Mouse (Mus musculus) hindbrain, embryonic 11.5 days (tissue): Measurements from ENCODE around the gene Mms19. TPM values are rescaled to one million over a fixed set of nuclear protein-coding genes. Genes with fewer than 3 reads are reported as not detected.

Experiments used
- ATAC-seq: fragments of 200-750 bp; cut with Nextera tagmentation; 2 replicates; pipeline ENCODE4 v1.8.0; 2017; ENCODE audit warnings: mild to moderate bottlenecking, moderate TSS enrichment, moderate library complexity; ENCODE audit not compliant: low FRiP score
- DNase-seq: peaks from one replicate; pipeline ENCODE4 v3.0.0-alpha.2; 2015; ENCODE audit warnings: low spot score
- H3K27ac ChIP-seq: fragments of 300-500 bp; sonication (generic); 2 replicates; pipeline ENCODE4 v1.5.1; 2014; ENCODE audit warnings: mild to moderate bottlenecking, low read depth, low read length
- H3K27me3 ChIP-seq: fragments of 300-500 bp; sonication (generic); 2 replicates; pipeline ENCODE4 v1.6.1; 2014; ENCODE audit warnings: mild to moderate bottlenecking, low read length, moderate library complexity, mixed read lengths; ENCODE audit not compliant: control insufficient read depth, insufficient read depth
- H3K36me3 ChIP-seq: fragments of 300-500 bp; sonication (generic); 2 replicates; pipeline ENCODE4 v1.6.1; 2014; ENCODE audit warnings: mild to moderate bottlenecking, low read length, moderate library complexity, mixed read lengths; ENCODE audit not compliant: control insufficient read depth, insufficient read depth
- H3K4me1 ChIP-seq: fragments of 300-500 bp; sonication (generic); replicated peaks from 2 replicates; pipeline ENCODE4 v1.6.1; 2014; ENCODE audit warnings: low read length, mixed read lengths; ENCODE audit not compliant: control insufficient read depth, insufficient read depth
- H3K4me2 ChIP-seq: fragments of 300-500 bp; sonication (generic); replicated peaks from 2 replicates; pipeline ENCODE4 v1.6.1; 2014; ENCODE audit warnings: mild to moderate bottlenecking, low read depth, low read length
- H3K4me3 ChIP-seq: fragments of 300-500 bp; sonication (generic); 2 replicates; pipeline ENCODE4 v1.5.1; 2014; ENCODE audit warnings: low read depth, low read length
- H3K9ac ChIP-seq: fragments of 300-500 bp; sonication (generic); 2 replicates; pipeline ENCODE4 v1.6.1; 2014; ENCODE audit warnings: low read depth, low read length
- H3K9me3 ChIP-seq: fragments of 300-500 bp; sonication (generic); 2 replicates; pipeline ENCODE4 v1.6.1; 2016; ENCODE audit warnings: low read length; ENCODE audit not compliant: control insufficient read depth
- WGBS: fragments of 180-500 bp; shearing (Covaris S2); extraction: QIAGEN DNeasy Blood & Tissue Kit; methylation state at CpG from one replicate; pipeline ENCODE4 v1.1.7; 2014; 5-methylcytosine and 5-hydroxymethylcytosine counted together
- polyA plus RNA-seq: library from polyadenylated mRNA; unstranded; fragments of >200 nt; fragmentation: Nextera tagmentation; extraction: Ambion mirVana; gene quantifications from 2 replicates; pipeline ENCODE4 v1.2.1, GENCODE M21; 2014

Mms19 gene
- polyA plus RNA-seq, 1 experiment from 2014 or later: 32.6 TPM

DNA sequence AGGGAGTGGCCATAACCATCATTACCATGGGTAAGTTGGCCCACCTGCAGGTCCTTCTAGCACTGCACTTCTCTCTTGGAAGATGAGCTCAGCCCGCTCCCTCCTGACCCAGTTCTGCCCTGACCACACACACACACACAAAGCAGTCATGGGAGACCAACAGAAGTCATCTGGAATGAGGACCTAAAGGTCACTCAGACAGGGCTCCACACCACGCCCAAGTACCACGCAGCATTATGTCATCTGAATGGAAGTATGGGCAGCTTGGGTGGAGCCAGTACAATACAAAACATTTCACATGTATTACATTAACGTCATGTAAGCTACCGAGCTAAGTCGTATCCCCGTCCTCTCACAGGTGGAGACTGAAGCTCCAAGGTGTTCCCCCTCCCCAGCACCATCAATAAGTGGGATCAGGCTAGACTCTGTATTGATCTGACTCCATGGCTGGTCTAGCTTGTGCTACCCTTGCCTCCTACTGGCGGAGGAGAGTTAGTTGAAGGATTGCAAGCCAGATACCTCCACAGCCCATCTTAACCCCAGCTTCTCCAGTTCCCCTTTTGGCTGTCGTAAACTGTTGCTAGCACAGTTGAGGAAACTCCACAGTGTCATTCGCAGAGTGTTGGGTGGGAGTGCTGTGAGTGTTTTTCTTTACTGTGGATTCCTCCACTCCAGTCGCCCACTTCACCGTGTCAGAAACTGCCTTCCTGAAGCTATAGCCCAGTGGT lies 20.5 kb upstream of the Mms19 start:
- ATAC-seq: no peak
- H3K9ac ChIP-seq: no peak overlapping the region
- no peaks in the 10 kb centered on the region for H3K36me3 ChIP-seq
- H3K27me3 ChIP-seq: no peaks in the 10 kb centered on the region
- DNase-seq: no peak
- no peak overlapping the region for H3K4me2 ChIP-seq
- H3K4me1 ChIP-seq: no peaks in the 10 kb centered on the region
- H3K4me3 ChIP-seq: no peak overlapping the region
- WGBS: 91% methylated on average over 12 of the region's 12 CpGs
- H3K27ac ChIP-seq: no peak overlapping the region
- no peaks in the 10 kb centered on the region for H3K9me3 ChIP-seq

DNA sequence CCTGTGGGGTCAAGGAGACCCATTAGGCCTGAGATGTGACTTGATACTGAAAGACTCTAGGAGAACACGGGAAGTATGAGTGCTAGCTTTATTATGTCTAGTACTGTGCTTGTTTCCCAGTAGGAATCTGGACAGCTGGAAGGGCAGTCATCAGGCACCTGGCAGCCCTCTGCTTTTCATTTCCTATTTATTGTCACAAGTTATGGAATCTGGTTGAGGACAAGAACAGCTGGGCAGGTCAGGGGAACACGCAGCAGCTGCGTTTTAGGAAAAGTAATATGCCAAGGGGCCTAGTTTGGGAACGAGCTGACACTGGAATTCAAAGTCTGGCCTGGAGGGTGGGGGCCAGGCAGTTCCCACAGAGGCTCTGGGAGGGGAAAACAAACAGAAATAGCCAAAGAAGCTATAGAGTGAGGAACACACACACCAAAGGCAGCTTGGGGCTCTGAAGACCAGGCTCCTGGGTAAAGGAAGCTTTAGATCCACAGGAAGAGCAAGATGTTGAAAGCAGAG lies 19.5 kb upstream of the Mms19 start:
- no peaks in the 10 kb centered on the region for H3K9me3 ChIP-seq
- no peaks in the 10 kb centered on the region for H3K36me3 ChIP-seq
- ATAC-seq (no peak), DNase-seq (no peak)
- H3K4me3 ChIP-seq: no peak overlapping the region
- no peaks in the 10 kb centered on the region for H3K4me1 ChIP-seq
- H3K27ac ChIP-seq: no peak overlapping the region; the same call in 1 of the 2 replicates
- H3K4me2 ChIP-seq: no peak overlapping the region
- no peaks in the 10 kb centered on the region for H3K27me3 ChIP-seq
- H3K9ac ChIP-seq: no peak overlapping the region
- 59% methylated on average over 4 of the region's 4 CpGs for WGBS

DNA sequence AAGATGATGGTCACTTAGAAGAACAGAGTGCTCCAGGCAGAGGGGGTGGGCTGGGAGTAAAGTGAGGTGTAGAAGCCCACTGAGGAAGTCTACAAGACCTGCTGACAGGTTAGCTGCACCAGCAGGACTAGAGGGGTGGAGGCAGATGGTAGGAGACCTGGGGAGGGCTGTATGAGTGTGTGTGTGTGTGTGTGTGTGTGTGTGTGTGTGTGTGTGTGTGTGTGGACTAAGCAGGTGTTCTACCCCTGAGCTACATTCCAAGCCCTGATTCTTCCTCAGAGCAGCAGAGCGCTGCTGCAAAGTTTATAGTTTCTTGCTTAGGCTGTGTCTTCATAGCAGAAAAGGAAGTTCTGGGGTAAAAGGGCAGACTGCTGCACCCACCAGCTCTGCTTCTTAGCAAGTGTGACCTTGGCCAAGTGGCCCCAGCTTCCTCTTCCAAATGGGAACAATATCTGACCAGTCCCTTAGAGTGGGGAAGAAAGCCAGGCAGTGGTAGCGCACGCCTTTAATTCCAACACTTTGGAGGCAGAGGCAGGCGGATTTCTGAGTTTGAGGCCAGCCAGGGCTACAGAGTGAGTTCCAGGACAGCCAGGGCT lies 18.8 kb upstream of the Mms19 start:
- Histone ChIP-seq H3K27ac (no peak overlapping the region), H3K4me1 (no peaks in the 10 kb centered on the region), H3K36me3 (no peaks in the 10 kb centered on the region), H3K4me2 (no peak overlapping the region), H3K27me3 (no peaks in the 10 kb centered on the region), H3K9ac (no peak overlapping the region), H3K9me3 (no peaks in the 10 kb centered on the region), H3K4me3 (no peak overlapping the region)
- ATAC-seq (no peak), DNase-seq (no peak)
- 88% methylated on average over 4 of the region's 4 CpGs for WGBS

DNA sequence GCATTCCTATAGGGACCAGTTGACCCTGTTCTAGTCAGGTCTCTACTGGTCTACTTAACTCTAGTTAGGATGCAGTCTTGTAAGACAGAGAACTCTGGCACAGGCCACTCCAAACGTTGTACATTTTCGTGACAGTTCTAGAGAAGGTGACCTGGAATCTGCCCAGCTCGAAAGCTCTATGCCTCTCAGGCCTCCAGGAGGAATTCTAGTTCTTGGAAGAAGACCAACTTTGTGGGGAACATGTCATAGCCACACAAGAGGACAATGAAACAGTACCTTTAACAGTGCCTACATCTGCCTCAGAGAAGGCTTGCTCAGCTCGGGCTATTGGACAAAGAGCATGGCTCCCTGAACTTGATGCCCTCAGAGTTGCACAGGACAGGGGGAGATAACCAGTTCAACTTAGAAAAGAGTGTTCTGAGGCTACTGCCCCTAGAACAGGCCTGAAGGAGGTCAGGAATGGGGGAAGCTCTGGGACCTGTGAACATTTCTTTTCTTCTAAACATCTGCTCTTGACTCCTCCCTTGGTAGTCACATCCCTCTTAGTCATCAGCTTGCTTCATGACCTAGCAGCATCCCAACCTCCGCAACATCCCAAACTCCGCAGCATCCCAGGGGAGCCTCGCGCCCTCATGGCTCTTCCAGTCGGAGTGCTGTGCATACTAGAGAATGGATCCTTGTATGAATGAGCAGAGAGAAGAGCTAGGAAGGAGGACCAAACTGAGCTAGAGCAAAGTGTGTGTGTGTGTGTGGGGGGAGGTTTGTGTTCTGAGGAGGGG lies 18.0 kb upstream of the Mms19 start:
- no peak overlapping the region for H3K4me2 ChIP-seq
- no peaks in the 10 kb centered on the region for H3K36me3 ChIP-seq
- WGBS: 91% methylated on average over 9 of the region's 9 CpGs
- DNase-seq: no peak
- no peak overlapping the region for H3K4me3 ChIP-seq
- no peak overlapping the region for H3K9ac ChIP-seq
- no peaks in the 10 kb centered on the region for H3K4me1 ChIP-seq
- H3K27me3 ChIP-seq: no peaks in the 10 kb centered on the region
- H3K27ac ChIP-seq: no peak overlapping the region
- H3K9me3 ChIP-seq: no peaks in the 10 kb centered on the region
- no peak for ATAC-seq

DNA sequence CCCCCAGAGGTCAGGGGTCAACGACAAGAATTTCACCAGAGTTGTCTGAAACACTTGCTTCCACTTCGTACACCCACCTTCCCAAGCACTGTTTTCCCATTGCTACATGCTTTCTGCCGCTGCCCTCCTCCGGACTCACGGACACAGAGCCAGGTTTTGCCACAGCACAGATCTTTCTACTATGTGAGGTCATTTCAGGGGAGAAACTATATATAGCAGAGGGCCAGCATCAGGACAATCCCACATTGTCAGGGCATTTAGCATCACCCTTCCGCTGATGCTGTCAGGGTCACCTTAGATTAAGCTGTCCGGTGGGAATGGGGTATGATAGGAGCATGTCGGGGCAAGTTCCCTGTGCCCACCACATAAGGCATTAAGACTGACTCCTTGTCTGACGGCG lies 16.1 kb upstream of the Mms19 start:
- no peaks in the 10 kb centered on the region for H3K27me3 ChIP-seq
- H3K4me2 ChIP-seq: no peak overlapping the region
- DNase-seq: no peak
- no peaks in the 10 kb centered on the region for H3K4me1 ChIP-seq
- no peak overlapping the region for H3K4me3 ChIP-seq
- H3K36me3 ChIP-seq: no peaks in the 10 kb centered on the region
- 89% methylated on average over 10 of the region's 10 CpGs for WGBS
- no peaks in the 10 kb centered on the region for H3K9me3 ChIP-seq
- no peak for ATAC-seq
- no peak overlapping the region for H3K27ac ChIP-seq
- H3K9ac ChIP-seq: no peak overlapping the region

DNA sequence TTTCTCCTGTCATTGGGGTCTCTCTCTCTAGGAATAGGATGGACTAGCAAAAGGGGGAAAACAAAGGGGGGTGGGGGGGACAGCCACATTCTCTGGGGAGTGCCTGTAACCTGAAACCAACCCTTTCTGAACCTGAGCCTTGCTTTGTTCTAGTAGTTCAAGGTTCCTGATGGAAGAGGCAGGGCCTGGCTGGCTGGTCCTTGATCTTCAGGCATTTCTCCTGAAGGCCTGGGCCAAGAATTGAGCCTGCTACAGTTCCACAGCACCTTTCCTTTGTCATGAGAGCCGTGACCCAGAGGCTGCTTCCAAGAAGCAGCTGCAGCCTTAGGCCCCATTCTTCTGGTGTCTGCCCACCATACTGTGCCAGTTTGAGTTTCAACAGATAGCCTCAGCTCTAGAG lies 14.5 kb upstream of the Mms19 start:
- Histone ChIP-seq H3K4me3 (no peak overlapping the region), H3K9ac (no peak overlapping the region), H3K27ac (no peak overlapping the region), H3K4me1 (no peaks in the 10 kb centered on the region), H3K4me2 (no peak overlapping the region), H3K36me3 (no peaks in the 10 kb centered on the region), H3K27me3 (no peaks in the 10 kb centered on the region), H3K9me3 (no peaks in the 10 kb centered on the region)
- 48% methylated on average over 1 of the region's 1 CpGs for WGBS
- DNase-seq (no peak), ATAC-seq (no peak)

DNA sequence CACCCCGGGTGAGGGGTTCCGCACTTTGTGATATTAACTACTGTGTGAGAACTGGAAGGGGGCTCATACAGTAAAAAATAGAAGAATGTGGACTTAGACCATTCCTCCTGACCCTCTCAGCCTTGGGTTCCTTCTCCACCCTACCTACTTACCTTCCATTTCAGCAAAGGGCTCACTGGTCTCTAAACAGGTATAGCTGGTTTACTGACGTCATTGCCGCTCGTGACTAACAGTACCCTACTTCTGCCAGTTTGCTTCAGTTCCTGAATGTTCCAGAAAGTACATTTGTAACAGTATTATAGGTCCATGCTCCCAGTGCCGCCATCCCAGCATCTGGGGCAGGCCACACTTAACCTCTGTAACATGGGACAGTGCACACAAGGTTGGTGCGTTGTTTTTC lies 13.1 kb upstream of the Mms19 start:
- Histone ChIP-seq H3K9me3 (no peaks in the 10 kb centered on the region), H3K9ac (no peak overlapping the region), H3K27ac (no peak overlapping the region), H3K4me3 (no peak overlapping the region), H3K4me2 (no peak overlapping the region), H3K36me3 (no peaks in the 10 kb centered on the region), H3K4me1 (no peaks in the 10 kb centered on the region), H3K27me3 (no peaks in the 10 kb centered on the region)
- 93% methylated on average over 7 of the region's 7 CpGs for WGBS
- DNase-seq: no peak
- no peak for ATAC-seq

DNA sequence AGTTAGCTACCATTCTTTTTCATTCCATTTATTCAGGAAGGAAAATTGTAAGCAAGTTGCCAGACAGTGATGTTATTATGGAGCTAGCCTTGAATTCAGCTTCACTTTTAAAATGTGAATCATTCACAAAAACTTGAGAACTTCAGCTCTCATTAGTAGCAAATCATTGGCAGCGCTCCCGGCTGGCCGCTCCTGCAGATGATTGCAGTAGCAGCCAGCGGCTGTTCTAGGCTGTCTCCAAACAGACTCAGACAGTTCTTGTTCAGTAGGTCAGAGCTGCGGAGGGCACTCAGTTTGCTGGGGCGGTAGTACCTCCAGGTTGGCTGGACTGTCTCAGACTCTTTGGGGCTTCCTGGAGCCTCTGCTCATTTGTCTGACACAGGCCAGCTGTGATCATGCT lies 12.5 kb upstream of the Mms19 start:
- H3K27me3 ChIP-seq: no peaks in the 10 kb centered on the region
- H3K4me2 ChIP-seq: no peak overlapping the region
- no peak for DNase-seq
- no peak overlapping the region for H3K9ac ChIP-seq
- H3K27ac ChIP-seq: no peak overlapping the region
- H3K4me3 ChIP-seq: no peak overlapping the region
- H3K36me3 ChIP-seq: no peaks in the 10 kb centered on the region
- H3K4me1 ChIP-seq: no peaks in the 10 kb centered on the region
- WGBS: 88% methylated on average over 6 of the region's 6 CpGs
- no peaks in the 10 kb centered on the region for H3K9me3 ChIP-seq
- ATAC-seq: no peak
